Mouse (Mus musculus): Measurements from ENCODE around the gene AU022252. TPM values are rescaled to one million over a fixed set of nuclear protein-coding genes. Genes with fewer than 3 reads are reported as not detected.

The AU022252 gene
- polyA plus RNA-seq, 1 experiment from 2014 or later, result 32.5 TPM

Other genes starting within 250 kb of the AU022252 start
- 94.4 and 96.5 TPM in 2 replicates for gene Slc2a1, start 124.0 kb downstream of the AU022252 start, polyA plus RNA-seq (2015; fragmentation: Nextera tagmentation; extraction: Ambion mirVana)
- gene Zfp691, start 58.5 kb downstream of the AU022252 start, polyA plus RNA-seq (2015; fragmentation: Nextera tagmentation; extraction: Ambion mirVana), result 7.4 and 7.6 TPM in 2 replicates
- 1.1 and 1.2 TPM in 2 replicates for gene Ermap, start 42.7 kb downstream of the AU022252 start, polyA plus RNA-seq (2015; fragmentation: Nextera tagmentation; extraction: Ambion mirVana)
- 244 and 245 TPM in 2 replicates for gene Svbp, start 37.4 kb downstream of the AU022252 start, polyA plus RNA-seq (2015; fragmentation: Nextera tagmentation; extraction: Ambion mirVana)
- 0.39 and 0.43 TPM in 2 replicates for gene Tmem269, start 14.5 kb downstream of the AU022252 start, polyA plus RNA-seq (2015; fragmentation: Nextera tagmentation; extraction: Ambion mirVana)
- gene P3h1, start 203 bp upstream of the AU022252 start, polyA plus RNA-seq (2015; fragmentation: Nextera tagmentation; extraction: Ambion mirVana), result 12.2 and 13.2 TPM in 2 replicates
- gene Cldn19, start 22.7 kb upstream of the AU022252 start, polyA plus RNA-seq (2015; fragmentation: Nextera tagmentation; extraction: Ambion mirVana), result 0.76 and 1.3 TPM in 2 replicates
- 817 and 857 TPM in 2 replicates for gene Ybx1, start 61.9 kb upstream of the AU022252 start, polyA plus RNA-seq (2015; fragmentation: Nextera tagmentation; extraction: Ambion mirVana)
- gene Ppih, start 87.8 kb upstream of the AU022252 start, polyA plus RNA-seq (2015; fragmentation: Nextera tagmentation; extraction: Ambion mirVana), result 60.2 and 63.4 TPM in 2 replicates
- gene Ccdc30, start 182.8 kb upstream of the AU022252 start, polyA plus RNA-seq (2015; fragmentation: Nextera tagmentation; extraction: Ambion mirVana), result 18.4 and 20.2 TPM in 2 replicates
- gene Ppcs, start 189.7 kb upstream of the AU022252 start, polyA plus RNA-seq (2015; fragmentation: Nextera tagmentation; extraction: Ambion mirVana), result 21.5 and 21.8 TPM in 2 replicates
- 0.40 and 0.44 TPM in 2 replicates for gene Zmynd12, start 190.1 kb upstream of the AU022252 start, polyA plus RNA-seq (2015; fragmentation: Nextera tagmentation; extraction: Ambion mirVana)

Measured in hindbrain, embryonic 13.5 days (tissue).